Mouse (Mus musculus) liver, embryonic 14.5 days (tissue): ENCODE results near the gene Ankdd1b. TPM values are rescaled to one million over a fixed set of nuclear protein-coding genes. Genes with fewer than 3 reads are reported as not detected.
A peak's percentile ranks its signal among the peaks of the same experiment; 100 is the strongest.

Source experiments
- ATAC-seq: fragments of 200-750 bp; cut with Nextera tagmentation; 2 replicates; pipeline ENCODE4 v1.8.0; 2017; ENCODE audit warnings: moderate number of reproducible peaks, mild to moderate bottlenecking, moderate library complexity; ENCODE audit not compliant: insufficient read depth
- DNase-seq, 3 experiments: peaks; one replicate each; pipeline ENCODE4 v3.0.0-alpha.2; 2012 to 2013; ENCODE audit warnings: low read depth in 3 of 3, low spot score in 3 of 3
- H3K27ac ChIP-seq: fragments of 300-500 bp; sonication (generic); 2 replicates; pipeline ENCODE4 v1.5.1; 2014; ENCODE audit warnings: moderate library complexity, mild to moderate bottlenecking, control low read depth, inconsistent platforms
- H3K27me3 ChIP-seq: fragments of 300-500 bp; sonication (generic); 2 replicates; pipeline ENCODE4 v1.6.1; 2014; ENCODE audit warnings: mild to moderate bottlenecking, low read length, moderate library complexity; ENCODE audit not compliant: control insufficient read depth, insufficient read depth
- H3K36me3 ChIP-seq: fragments of 300-500 bp; sonication (generic); replicated peaks from 2 replicates; pipeline ENCODE4 v1.6.1; 2014; ENCODE audit warnings: low read depth; ENCODE audit not compliant: control insufficient read depth, insufficient read depth
- H3K4me1 ChIP-seq, 2 experiments: fragments of 200-500 bp in 1 of 2; fragments of 300-500 bp in 1 of 2; sonication (generic) in 1 of 2; replicated peaks; 2 replicates each; pipeline ENCODE4 v1.6.1; 2012 to 2014; ENCODE audit warnings: antibody characterized with exemption in 1 of 2, inconsistent platforms in 1 of 2, low read length in 1 of 2; ENCODE audit not compliant: control insufficient read depth in 2 of 2, insufficient read depth in 2 of 2
- H3K4me2 ChIP-seq: fragments of 300-500 bp; sonication (generic); 2 replicates; pipeline ENCODE4 v1.6.1; 2014; ENCODE audit warnings: low read depth, mild to moderate bottlenecking, control low read depth, moderate library complexity
- H3K4me3 ChIP-seq, 2 experiments: fragments of 200-500 bp in 1 of 2; fragments of 300-500 bp in 1 of 2; sonication (generic) in 1 of 2; 2 replicates each; pipeline ENCODE4 v1.5.1; 2012 to 2014; ENCODE audit warnings: low read depth in 2 of 2, low read length in 2 of 2, mild to moderate bottlenecking in 2 of 2, control low read depth in 1 of 2, inconsistent platforms in 1 of 2, moderate library complexity in 1 of 2; ENCODE audit not compliant: insufficient read depth in 1 of 2
- H3K9ac ChIP-seq: fragments of 300-500 bp; sonication (generic); replicated peaks from 2 replicates; pipeline ENCODE4 v1.6.1; 2014; ENCODE audit warnings: mild to moderate bottlenecking, control low read depth, moderate library complexity
- H3K9me3 ChIP-seq: fragments of 300-500 bp; sonication (generic); 2 replicates; pipeline ENCODE4 v1.6.1; 2016; ENCODE audit warnings: low read length, mixed read lengths; ENCODE audit not compliant: control insufficient read depth
- CTCF ChIP-seq: IDR thresholded peaks from 2 replicates; pipeline ENCODE4 v1.5.1; 2016; ENCODE audit warnings: antibody characterized with exemption, low read depth, control low read depth
- EP300 ChIP-seq: IDR thresholded peaks from 2 replicates; pipeline ENCODE4 v1.6.1; 2016; ENCODE audit warnings: antibody characterized with exemption, low read depth
- WGBS: fragments of 180-500 bp; shearing (Covaris S2); extraction: QIAGEN DNeasy Blood & Tissue Kit; methylation state at CpG from one replicate; pipeline ENCODE4 v1.1.7; 2014; ENCODE audit not compliant: insufficient replicate concordance; 5-methylcytosine and 5-hydroxymethylcytosine counted together
- polyA plus RNA-seq, 2 experiments: library from polyadenylated mRNA; depleted of rRNA in 1 of 2; stranded (reverse) in 1 of 2; unstranded in 1 of 2; fragments of >200 nt; fragmentation: Nextera tagmentation in 1 of 2; extraction: Ambion mirVana in 1 of 2; gene quantifications; 2 replicates each; pipeline versions ENCODE4 v1.2.1 to v1.2.3; 2012 to 2014

Ankdd1b gene
- polyA plus RNA-seq, 2 experiments, result 0.02 to 0.13 TPM

- H3K4me2 ChIP-seq, result no peak overlapping the region
- H3K36me3 ChIP-seq, result no peaks in the 10 kb centered on the region; the same call in 1 of the 2 replicates
- TF ChIP-seq EP300, result no peak
- TF ChIP-seq CTCF, result no peak
- DNase-seq, result no peak
- ATAC-seq, result no peak
- 50% methylated on average over 1 of the region's 1 CpGs for WGBS
- no peaks in the 10 kb centered on the region for H3K27me3 ChIP-seq
- H3K9me3 ChIP-seq, result no peaks in the 10 kb centered on the region
- no peak overlapping the region for H3K4me3 ChIP-seq
- H3K27ac ChIP-seq, result no peak overlapping the region
- H3K9ac ChIP-seq, result no peak overlapping the region
- peaks cover 0 to 7% of the 10 kb centered on the region in 2 experiments; a peak in 2 of 4 replicates for H3K4me1 ChIP-seq
Measured at GRCm38 (mm10) chr13:96511262-96511661, 40.3 kb upstream of the Ankdd1b start.

DNA sequence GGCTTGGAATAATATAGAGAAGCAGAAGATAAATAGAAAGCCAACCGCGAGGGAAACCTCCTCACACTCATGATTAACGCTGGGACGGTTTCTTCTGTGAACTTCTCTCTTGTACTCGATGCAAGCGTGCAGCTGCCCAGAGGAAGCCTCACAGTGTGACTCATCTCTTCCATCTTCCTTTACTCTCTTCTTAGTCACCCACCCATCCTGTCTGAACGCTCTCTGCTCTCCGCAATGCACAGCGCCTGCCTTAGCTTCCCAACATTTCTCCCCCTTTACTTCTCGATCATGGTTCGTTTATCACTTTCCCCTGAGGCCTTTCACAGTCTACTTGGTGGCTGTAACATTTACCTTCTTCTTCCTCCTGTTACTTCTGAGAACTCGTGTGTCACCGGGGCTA lies 39.6 kb upstream of the Ankdd1b start:
- no peaks in the 10 kb centered on the region for H3K27me3 ChIP-seq
- H3K4me3 ChIP-seq, result no peak overlapping the region
- no peak for TF ChIP-seq CTCF
- TF ChIP-seq EP300, result no peak
- no peaks in the 10 kb centered on the region for H3K36me3 ChIP-seq
- no peak overlapping the region for H3K4me2 ChIP-seq
- no peak overlapping the region for H3K9ac ChIP-seq
- no peaks in the 10 kb centered on the region for H3K9me3 ChIP-seq
- H3K4me1 ChIP-seq, result peaks cover 0 to 7% of the 10 kb centered on the region in 2 experiments; a peak in 2 of 4 replicates
- 19% methylated on average over 13 of the region's 13 CpGs for WGBS
- H3K27ac ChIP-seq, result no peak overlapping the region
- ATAC-seq (no peak), DNase-seq (peak in 1 of 3 experiments; percentile 33)

DNA sequence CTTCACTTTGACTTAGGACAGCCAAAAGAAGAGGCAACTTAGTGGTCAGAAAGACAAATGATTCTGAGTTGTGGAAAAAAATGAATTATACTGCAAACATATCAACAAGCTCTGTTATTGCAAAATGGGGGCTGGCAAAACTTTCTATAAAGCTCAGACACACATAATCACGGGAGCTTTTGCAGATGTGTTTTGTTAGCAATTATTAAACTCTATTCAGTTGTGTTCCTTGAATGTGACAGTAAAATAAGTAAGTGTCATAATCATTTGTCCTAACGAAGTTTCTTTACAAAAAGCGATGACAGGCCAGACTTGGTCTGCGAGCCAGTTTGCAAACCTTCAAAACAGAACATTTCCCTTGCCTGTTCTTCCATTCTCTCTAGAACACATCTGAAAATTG lies 36.5 kb upstream of the Ankdd1b start:
- Histone ChIP-seq H3K27me3 (no peaks in the 10 kb centered on the region), H3K9me3 (no peaks in the 10 kb centered on the region), H3K9ac (no peak overlapping the region), H3K4me2 (no peak overlapping the region), H3K4me3 (no peak overlapping the region), H3K4me1 (peaks cover 0 to 7% of the 10 kb centered on the region in 2 experiments; a peak in 2 of 4 replicates), H3K36me3 (no peaks in the 10 kb centered on the region), H3K27ac (no peak overlapping the region)
- DNase-seq (no peak), ATAC-seq (no peak)
- WGBS, result 79% methylated on average over 4 of the region's 4 CpGs
- TF ChIP-seq EP300, result no peak
- no peak for TF ChIP-seq CTCF

DNA sequence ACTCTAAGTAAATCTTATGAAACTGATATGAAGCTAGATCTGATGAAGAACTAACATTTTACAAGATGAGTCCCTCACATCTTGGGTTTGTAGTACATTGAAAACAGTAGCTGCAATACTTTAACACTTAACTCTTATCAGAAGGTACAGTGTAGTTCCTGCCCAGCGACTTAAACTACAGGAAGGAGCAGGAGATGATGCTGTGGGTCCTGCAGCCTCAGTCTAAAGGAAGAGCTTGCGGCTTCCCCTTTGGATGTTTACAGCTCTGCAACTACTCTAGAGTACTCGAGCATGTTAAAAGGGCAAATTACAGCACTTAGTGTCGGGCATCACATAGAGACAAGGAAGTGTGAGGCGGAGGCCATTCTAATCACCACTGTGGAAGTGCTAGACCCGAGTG lies 35.3 kb upstream of the Ankdd1b start:
- peaks cover 0 to 5% of the 10 kb centered on the region in 2 experiments; a peak in 2 of 4 replicates for H3K4me1 ChIP-seq
- H3K4me2 ChIP-seq, result no peak overlapping the region
- WGBS, result 29% methylated on average over 6 of the region's 6 CpGs
- H3K27ac ChIP-seq, result no peak overlapping the region
- no peaks in the 10 kb centered on the region for H3K36me3 ChIP-seq
- H3K27me3 ChIP-seq, result no peaks in the 10 kb centered on the region
- TF ChIP-seq CTCF (no peak), EP300 (no peak)
- H3K4me3 ChIP-seq, result no peak overlapping the region
- DNase-seq, result no peak
- no peaks in the 10 kb centered on the region for H3K9me3 ChIP-seq
- ATAC-seq, result no peak
- no peak overlapping the region for H3K9ac ChIP-seq

DNA sequence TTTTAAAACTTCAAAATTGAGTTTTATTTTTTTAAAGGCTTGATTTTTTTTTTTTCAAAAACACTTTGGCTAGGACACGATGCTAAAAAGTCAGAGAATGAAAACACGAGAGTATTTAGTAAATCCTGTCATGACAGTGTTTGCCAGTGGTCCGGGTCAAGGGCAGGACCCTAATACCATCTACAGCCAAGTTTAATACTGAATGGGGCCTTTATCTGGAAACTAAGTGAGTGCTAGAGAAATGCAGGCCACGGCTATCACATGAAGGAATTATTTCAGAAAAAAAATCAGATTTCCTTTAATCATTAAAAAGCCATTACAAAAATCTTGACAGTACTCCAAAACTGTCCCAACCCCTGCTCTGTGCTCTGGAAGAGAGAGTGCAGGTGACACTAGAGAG lies 34.7 kb upstream of the Ankdd1b start:
- DNase-seq, result no peak
- peaks cover 0 to under 1% of the 10 kb centered on the region in 2 experiments; a peak in 2 of 4 replicates for H3K4me1 ChIP-seq
- no peak overlapping the region for H3K4me3 ChIP-seq
- ATAC-seq, result no peak
- no peaks in the 10 kb centered on the region for H3K27me3 ChIP-seq
- TF ChIP-seq CTCF (no peak), EP300 (no peak)
- no peaks in the 10 kb centered on the region for H3K36me3 ChIP-seq
- no peak overlapping the region for H3K27ac ChIP-seq
- H3K9ac ChIP-seq, result no peak overlapping the region
- no peak overlapping the region for H3K4me2 ChIP-seq
- WGBS, result 74% methylated on average over 4 of the region's 4 CpGs
- H3K9me3 ChIP-seq, result no peaks in the 10 kb centered on the region
